Mouse (Mus musculus): ENCODE measurements around the gene Dnah10. TPM values are rescaled to one million over a fixed set of nuclear protein-coding genes. Genes with fewer than 3 reads are reported as not detected.

Dnah10 gene
- polyA plus RNA-seq, 1 experiment from 2014 or later = 0.16 TPM

Other genes starting within 250 kb of the Dnah10 start
- gene Rilpl2, start 246.7 kb upstream of the Dnah10 start, polyA plus RNA-seq (2015; fragmentation: Nextera tagmentation; extraction: Ambion mirVana) = 25.3 and 29.9 TPM in 2 replicates
- gene Snrnp35, start 242.0 kb upstream of the Dnah10 start, polyA plus RNA-seq (2015; fragmentation: Nextera tagmentation; extraction: Ambion mirVana) = 19.9 and 21.7 TPM in 2 replicates
- 10.6 and 11.7 TPM in 2 replicates for gene Rilpl1, start 193.7 kb upstream of the Dnah10 start, polyA plus RNA-seq (2015; fragmentation: Nextera tagmentation; extraction: Ambion mirVana)
- 340 and 348 TPM in 2 replicates for gene Tmed2, start 184.4 kb upstream of the Dnah10 start, polyA plus RNA-seq (2015; fragmentation: Nextera tagmentation; extraction: Ambion mirVana)
- gene Ddx55, start 172.2 kb upstream of the Dnah10 start, polyA plus RNA-seq (2015; fragmentation: Nextera tagmentation; extraction: Ambion mirVana) = 25.7 and 27.8 TPM in 2 replicates
- gene Eif2b1, start 146.0 kb upstream of the Dnah10 start, polyA plus RNA-seq (2015; fragmentation: Nextera tagmentation; extraction: Ambion mirVana) = 62.1 and 63.6 TPM in 2 replicates
- 46.6 and 48.6 TPM in 2 replicates for gene Gtf2h3, start 145.9 kb upstream of the Dnah10 start, polyA plus RNA-seq (2015; fragmentation: Nextera tagmentation; extraction: Ambion mirVana)
- gene Atp6v0a2, start 96.5 kb upstream of the Dnah10 start, polyA plus RNA-seq (2015; fragmentation: Nextera tagmentation; extraction: Ambion mirVana) = 32.0 and 33.1 TPM in 2 replicates
- gene Ccdc92, start 137.3 kb downstream of the Dnah10 start, polyA plus RNA-seq (2015; fragmentation: Nextera tagmentation; extraction: Ambion mirVana) = 43.0 and 43.3 TPM in 2 replicates
- gene Zfp664, start 137.6 kb downstream of the Dnah10 start, polyA plus RNA-seq (2015; fragmentation: Nextera tagmentation; extraction: Ambion mirVana) = 68.9 and 87.1 TPM in 2 replicates